Mouse (Mus musculus): ENCODE data around the gene Lhb.

The Lhb gene

DNA sequence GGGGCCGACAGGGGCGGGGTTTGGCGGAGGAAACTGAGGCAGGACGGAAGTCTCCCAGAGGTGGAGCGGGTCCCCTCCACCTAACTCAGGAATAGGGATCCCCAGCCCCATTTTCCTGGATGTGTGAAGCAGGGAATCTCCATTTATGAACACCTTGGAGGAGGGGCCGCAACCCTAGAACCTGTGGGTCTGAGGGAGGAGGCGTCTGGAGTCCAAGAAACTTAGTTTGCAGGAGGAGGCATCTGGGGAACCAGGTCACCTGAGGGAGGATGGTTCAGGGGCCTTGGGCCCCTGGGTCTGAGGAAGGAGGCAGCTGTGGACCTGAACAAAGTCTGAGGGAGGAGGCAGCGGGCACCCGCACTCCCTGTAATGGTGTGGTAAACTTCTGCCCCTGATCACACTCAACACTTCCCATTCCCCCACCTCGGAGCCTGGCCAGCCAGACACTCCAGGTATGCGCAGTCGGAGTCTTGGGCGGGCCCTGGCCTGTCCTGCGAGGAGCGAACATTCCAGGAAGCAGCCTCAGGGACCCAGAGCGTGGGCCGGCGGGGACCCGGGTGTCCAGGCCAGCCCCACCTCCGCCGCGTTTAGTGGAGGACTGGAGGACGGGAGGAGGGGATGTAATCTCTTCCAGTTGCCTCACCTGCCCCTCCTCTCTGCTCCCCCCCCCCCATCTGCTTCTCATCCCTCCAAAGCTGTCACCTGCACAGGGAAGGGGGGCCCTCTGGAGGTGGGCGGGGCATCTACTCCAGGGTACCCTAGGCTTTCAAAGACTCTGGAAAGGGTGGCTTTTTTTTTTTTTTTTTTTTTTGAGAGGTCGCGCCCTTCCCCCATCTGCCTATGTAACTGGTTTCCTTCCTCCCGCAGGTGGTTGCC lies 6.5 kb upstream of the Lhb start:
- DNase-seq, result peak; percentile 41

DNA sequence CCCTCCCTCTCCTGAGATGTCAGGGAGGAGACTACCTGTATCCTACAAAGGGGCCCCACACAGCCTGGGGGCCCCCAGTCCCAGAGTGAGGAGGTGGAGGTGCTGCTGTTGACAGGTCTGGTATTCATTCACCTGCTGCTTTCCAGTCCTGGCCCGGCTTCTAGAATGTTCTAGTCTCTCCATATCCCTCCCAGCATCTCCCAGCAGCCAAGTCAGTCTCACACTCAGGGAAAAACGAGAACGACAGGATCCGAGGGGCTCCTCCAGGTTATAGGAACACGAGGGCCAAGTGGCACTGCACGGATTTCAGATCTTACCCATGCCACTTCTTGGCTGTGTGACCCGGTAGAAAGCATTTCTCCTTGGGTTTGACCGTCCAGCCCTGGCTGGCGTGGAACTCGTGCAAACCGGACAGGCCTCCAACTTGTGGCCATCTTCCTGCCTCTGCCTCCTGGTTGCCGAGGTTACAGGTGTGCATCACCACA lies 5.8 kb upstream of the Lhb start:
- DNase-seq, result no peak

DNA sequence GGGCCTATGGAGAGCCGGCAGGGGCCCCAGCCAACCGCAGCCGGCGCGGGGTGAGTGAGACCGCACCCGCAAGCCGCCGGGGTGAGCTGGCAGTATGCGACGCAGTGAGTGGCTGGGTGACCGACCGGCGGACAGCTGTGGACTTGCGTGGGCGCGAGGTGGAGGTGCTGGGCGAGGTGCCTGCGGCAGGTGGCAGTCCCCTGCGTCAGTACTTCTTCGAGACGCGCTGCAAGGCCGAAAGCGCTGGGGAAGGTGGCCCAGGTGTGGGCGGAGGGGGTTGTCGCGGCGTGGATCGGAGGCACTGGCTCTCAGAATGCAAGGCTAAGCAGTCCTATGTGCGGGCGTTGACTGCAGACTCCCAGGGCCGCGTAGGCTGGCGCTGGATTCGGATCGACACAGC lies 5.0 kb upstream of the Lhb start:
- DNase-seq, result no peak

DNA sequence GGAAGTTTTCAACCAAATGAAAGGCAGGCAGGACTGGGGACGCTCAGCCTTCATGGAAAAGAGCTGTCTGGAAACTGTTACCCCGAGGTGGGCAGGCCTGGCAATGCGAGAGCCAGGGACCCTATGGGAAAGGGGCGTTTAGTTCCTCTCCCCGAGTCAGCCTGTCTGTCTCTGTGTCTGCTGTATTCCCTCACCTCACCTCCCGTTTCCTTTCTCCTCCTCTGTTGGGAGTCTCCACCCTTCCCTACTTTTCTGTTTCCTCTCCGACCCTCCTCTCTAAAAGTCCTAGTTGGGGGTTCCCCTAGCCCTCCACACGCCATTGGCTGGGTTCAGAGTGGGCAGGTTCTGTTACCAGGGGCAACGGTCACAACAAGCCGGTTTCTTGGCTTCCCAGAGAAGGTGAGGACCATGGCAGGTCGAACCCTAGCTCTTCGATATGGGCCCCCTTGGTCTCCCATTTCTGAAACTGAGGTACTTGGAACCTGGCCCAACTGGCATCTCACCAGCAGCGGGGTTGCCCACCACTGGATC lies 2.6 kb upstream of the Lhb start:
- DNase-seq, result no peak

DNA sequence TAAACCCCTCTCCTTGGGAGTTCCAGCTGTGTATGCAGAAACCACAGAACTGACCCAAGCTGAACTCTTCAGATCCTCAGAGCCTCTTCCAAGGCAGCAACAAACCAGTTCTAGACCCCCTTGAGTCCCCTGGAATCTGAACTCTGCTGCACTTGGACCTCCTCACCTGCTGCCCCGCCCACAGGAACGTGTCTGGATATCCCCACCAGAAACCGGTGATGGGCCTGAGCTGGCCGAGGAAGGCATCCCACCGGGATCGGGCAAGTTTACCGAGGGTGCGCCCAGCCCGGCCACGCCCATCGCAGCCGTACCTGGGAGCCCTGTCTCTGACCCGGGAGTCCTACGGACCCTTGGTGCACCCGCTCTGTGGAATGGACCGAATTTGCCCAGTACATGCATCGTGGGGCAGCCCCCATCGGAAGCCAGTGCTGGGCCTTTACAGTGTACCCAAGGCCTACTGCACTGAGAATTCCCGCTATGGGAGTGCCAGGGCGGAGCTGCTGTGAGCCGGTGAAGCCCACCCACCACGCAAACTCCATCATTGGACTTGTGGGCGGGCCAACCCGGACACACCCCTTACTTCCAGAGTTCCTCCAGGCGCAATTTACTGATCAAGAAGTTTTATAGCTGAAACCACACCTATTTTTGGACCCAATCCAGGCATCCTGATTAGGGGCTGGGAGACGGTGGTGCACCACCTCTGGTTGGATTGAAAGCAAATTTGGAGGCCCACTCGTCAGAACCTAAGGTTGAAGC lies 583 bp upstream of the Lhb start:
- no peak for DNase-seq

DNA sequence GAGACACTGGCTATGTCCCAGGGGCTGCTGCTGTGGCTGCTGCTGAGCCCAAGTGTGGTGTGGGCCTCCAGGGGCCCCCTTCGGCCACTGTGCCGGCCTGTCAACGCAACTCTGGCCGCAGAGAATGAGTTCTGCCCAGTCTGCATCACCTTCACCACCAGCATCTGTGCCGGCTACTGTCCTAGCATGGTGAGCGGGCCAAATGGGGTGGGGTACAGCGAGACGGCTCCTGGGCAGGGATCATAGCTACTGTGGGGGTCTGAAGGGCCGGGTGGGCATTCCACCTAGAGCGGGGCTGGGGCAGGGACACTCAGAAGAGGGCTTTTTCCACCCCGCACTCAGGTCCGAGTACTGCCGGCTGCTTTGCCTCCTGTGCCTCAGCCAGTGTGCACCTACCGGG lies 574 bp downstream of the Lhb start:
- no peak for DNase-seq

DNA sequence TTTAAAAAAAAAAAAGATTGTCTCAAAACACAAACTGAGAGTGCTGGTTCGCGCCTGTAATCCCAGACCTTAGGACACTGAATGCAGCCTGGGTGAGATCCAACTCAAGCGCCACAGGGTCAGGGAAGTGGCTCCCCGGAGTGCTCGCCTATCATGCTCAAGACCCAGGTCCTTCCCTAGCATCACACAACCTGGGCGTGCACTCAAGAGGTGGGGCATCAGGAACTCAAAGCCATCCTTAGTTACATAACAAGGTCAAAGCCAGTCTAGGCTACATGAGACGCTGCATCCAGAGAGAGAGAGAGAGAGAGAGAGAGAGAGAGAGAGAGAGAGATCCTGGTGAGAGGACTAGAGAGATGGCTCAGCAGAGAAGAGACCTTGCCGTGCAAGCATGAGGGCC lies 5.9 kb downstream of the Lhb start:
- no peak for DNase-seq

DNA sequence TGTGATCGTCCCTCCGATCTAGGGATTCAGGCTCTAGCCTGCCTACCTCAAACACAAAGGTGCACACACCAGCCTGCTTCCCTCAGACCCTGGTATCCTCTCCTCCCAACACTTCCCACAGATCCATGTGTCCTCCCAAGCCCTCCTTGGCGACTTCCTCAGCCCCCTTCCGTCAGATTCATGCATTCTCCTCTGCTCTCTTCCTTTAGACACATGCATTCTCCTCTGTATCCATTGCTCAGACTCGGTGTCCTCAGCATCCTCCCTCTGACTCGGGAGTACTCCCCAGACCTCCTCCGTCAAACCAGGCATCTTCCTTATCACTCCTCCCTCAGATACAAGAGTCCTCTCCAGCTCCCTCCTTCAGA lies 13.2 kb downstream of the Lhb start:
- DNase-seq, result no peak

DNA sequence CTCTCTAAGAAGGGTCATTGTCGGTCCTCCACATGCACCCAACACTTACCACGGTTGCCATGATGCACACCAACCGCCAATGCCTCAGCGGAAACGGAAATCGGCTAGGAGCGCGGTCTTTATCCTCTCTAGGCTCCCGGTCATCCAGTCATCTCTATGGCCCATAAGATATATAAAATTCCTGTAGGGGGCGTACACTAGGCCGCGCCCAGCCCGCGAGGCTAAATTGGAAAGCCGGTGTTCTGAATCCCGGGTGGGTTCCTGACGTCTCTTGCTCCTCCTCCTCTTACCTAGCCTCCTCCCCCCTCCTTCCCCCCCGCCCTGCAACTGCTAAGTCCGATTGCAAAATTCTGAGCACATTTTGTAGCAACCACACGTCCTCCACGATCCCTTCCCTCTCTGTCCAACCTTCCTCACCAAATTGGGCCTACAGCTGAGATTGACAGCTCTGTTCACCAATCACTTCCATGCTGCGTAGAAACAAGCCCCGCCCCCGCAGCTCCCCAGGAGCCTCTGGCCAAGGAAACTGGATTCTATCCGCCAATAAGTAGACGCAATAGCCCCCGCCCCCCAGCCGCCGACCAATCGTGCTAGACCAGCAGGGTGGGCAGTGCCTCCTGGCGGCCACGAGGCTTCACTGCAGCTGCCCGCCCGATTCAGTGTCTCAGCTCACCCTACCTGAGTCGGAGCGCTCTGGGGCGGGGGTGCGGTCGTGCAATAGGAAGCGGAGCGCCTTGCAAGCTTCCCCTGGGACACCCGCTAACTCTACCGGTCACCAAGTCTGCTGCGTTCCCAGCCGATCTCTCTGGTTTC lies 13.8 kb downstream of the Lhb start, which contains the start of gene Gys1:
Gene Gys1, plus strand, starts transcription at position 642 of the 813 bp plus-strand sequence.
- DNase-seq, result peak; percentile 100

DNA sequence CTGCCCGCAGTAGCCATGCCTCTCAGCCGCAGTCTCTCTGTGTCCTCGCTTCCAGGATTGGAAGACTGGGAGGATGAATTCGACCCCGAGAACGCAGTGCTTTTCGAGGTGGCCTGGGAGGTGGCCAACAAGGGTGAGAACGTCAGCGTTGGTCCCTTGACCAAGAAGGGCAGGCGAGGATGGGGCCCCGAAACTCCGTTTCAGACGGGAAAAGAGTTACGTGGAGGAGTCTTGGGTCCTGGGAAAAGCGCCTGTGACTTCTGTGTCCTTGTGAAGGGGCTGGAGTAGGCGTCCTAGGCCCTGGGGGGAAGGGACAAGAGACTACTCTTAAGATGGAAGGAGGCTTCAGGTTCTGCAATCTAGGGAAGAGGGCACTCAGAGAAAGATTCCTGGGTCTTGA lies 14.4 kb downstream of the Lhb start:
- DNase-seq, result no peak

DNA sequence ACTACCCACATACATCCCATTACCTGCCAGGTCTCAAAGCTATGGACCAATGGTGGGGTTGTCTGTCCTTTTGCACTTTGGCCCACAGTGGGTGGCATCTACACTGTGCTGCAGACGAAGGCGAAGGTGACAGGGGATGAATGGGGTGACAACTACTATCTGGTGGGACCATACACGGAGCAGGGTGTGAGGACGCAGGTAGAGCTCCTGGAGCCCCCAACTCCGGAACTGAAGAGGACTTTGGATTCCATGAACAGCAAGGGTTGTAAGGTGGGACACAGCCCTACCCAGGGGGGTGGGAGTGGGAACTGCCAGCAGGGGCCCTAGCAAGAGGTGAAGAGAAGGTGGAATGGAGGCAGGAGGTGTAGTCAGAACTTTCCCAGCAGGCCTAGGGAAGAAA lies 15.8 kb downstream of the Lhb start:
- DNase-seq, result no peak

DNA sequence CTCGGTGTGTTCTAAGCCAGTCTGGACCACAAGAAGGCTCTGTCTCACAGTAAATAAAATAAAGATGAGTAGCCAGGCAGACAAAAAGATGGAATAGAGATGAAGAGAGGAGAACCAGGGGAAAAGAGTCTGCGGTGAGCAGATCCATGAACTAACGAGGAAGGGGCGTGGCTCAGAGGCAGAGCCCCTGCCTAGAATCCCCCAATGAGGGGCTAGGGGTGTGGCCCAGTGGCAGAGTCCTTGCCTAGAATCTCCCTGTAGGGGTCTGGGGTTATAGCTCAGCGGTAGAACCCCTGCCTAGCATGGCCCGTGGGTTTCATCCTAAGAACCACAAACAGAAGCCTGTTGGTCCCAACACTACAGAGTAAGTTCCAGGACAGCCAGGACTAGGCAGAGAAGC lies 16.4 kb downstream of the Lhb start:
- DNase-seq, result no peak

DNA sequence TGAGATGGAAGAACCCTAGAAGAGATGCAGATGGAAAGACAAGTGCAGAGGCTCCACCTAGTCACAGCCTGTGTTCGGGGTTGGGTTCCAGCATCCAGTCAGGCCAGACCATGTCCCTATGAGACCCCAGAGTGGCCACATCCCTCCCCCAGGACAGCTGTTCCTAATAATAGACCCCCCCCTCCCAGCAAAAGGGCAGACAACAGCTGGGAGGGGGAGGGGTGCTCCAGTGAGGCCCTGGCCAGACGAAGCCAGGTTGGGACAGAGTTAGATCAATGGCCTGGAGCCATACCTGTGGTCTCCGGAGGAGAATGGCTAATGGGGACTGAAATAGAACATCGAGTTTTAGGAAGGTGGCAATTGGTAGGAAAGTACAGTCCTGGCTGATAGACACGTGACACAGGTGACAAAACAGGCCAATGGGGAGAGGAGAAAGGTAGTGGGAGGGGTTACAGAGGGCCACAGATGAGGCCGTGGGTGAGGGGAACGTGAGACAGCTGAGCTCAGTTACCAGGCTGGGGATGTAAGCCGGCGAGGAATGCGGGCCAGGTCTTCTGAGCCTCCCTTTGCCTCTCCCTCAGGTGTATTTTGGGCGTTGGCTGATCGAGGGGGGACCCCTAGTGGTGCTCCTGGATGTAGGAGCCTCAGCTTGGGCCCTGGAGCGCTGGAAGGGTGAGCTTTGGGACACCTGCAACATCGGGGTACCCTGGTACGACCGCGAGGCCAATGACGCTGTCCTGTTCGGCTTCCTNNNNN lies 17.1 kb downstream of the Lhb start, which contains the start of gene Ruvbl2:
Gene Ruvbl2, minus strand, starts transcription at position 576 of the 756 bp plus-strand sequence.
- DNase-seq, result peak; percentile 45

DNA sequence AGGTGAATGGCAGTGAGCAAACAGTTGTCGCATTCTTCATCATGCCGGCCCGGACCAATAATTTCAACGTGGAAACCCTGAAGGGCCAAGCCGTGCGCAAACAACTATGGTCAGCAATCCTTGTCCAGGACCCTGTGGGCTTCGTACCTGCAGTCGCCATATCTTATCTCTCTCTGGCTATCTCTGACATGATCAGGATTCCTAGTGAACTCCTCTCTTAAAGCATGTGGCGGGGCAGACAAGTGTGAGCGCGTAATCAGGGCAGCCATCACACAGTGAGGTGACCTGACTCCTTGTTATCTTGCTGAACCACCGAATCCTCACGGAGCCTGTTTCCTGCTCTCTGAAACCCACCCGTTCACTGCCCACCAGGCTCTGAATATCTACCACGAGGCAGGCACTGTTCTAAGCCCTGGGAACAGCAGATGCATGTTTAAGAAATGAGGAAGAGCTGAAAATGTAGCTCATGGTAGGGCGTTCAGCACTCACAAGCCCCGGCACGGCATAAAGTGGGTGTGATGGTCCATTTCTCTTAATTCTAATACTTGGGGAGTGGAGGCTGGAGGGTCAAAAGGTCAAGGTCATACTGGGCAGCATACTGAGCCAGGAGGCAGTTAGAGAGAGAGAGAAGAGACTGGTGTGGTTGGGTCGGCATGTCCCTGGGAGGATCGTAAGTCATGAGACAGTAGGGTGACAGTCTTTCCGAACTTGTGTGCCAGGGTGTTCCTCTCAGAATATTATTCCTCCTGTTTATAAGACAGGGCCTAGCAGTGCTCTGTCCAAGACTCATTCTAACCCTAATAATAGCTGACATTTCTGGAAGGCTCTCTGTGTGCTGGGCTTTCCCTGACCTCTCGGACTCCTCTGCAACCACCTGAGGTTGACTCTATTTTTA lies 23.2 kb downstream of the Lhb start:
- DNase-seq, result no peak

DNA sequence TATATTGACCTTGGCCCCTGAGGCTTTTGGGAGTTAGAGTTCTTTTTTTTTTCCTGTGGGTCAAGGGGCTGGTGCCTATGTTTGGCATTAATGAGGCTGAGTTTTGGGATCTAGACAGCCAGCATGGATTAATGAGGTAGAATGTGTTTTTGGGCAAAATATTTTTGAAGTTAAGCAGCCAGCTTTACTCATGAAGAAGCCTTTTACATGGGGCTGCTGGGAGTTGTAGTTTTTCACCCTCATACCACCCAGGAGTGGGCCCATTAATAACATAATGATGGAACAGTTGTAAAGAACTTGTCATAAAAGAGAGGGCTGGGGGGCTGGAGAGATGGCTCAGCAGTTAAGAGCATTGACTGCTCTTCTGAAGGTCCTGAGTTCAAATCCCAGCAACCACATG lies 26.0 kb downstream of the Lhb start:
- DNase-seq, result no peak

DNA sequence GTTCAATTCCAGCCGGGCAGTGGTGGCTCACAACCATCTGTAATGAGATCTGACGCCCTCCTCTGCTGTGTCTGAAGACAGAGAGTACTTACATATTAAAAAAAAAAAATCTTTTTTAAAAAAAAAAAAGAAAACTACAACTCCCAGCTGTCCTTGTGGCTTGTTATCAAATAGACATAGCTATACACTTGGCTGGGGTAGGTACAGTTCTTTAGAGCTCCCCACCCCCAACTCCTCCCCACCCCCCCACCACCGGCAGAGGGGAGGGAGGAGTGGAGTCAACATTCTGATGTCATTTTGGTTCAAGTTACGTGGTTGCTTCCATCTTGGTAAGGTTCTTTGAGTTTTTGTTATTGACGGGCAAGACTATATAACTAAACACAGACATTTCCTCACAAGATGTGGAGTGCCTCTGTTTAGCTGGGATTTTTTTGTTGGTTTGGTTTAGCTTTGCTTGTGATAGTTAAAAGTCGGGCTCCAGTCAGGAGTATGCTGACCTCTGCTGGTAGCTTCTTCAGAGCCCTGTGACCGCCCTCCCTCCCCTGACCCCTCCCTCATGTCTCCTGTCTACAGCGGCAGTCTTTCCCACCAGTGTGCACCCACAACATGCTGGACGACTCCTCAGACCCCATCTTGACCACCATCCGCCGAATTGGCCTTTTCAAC lies 26.8 kb downstream of the Lhb start:
- peak; percentile 57 for DNase-seq

DNA sequence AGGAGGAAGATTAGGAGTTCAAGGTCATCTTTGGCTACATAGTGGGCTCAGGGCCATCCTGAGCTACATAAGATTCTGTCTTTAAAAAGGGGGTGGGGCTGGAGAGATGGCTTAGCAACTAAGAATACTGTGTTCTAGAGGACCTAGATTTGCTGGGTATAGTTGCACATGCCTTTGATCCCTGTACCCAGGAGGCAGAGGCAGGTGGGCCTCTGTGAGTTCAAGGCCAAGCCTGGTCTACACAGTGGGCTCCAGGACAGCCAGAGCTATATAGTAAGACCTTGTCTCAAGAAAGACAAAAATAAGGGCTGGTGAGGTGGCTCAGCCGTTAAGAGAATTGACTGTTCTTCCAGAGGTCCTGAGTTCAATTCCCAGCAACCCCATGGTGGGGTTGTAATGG lies 29.4 kb downstream of the Lhb start:
- DNase-seq, result no peak

DNA sequence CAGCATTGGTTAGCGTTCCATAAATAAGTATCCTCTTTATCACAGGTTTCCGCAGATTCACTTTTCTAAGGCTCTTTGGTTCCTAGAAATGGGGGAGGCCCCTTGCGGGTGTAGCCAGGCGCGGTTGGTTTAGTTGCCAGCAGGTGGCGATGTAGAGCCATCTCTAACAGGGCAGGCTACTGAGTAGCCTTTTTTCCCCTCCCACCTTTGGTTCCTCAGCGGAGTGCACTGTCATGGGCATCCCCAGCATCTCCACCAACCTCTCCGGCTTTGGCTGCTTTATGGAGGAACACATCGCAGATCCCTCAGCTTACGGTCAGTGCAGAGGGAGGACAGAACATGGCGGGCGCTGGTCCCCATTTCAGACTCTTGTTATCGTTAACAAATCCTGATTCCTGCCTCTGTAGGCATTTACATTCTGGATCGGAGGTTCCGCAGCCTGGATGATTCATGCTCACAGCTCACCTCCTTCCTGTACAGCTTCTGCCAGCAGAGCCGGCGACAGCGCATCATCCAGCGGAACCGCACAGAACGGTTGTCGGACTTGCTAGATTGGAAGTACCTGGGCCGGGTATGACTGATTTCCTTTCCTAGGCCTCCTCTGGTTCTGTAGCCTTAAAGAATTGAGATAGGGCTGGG lies 30.8 kb downstream of the Lhb start:
- peak; percentile 83 for DNase-seq

DNA sequence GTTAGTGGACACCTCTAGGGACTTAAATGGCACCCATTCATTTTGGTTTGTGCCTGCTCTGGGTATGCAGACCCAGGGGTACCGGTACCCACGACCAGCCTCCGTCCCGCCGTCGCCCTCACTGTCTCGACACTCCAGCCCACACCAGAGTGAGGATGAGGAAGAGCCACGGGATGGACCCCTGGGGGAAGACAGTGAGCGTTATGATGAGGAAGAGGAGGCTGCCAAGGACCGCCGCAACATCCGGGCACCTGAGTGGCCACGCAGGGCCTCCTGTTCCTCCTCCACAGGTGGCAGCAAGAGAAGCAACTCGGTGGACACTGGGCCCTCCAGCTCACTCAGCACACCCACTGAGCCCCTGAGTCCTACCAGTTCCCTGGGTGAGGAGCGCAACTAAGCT lies 34.4 kb downstream of the Lhb start:
- no peak for DNase-seq

Measured in kidney, postnatal 14 days (tissue).